Mouse (Mus musculus): ENCODE results near the gene Zfp335.
"Not testable (repeated sequence)": the region's sequence is repeated elsewhere in the genome, so short reads cannot be mapped to it uniquely, and the experiment has no call there.

Gene Zfp335

GRCm38 (mm10) chr2:164866741-164867551 is 44.6 kb downstream of the Zfp335 start:
- peak; percentile 59 for DNase-seq

GRCm38 (mm10) chr2:164864593-164864992 is 47.0 kb downstream of the Zfp335 start:
- no peak for DNase-seq

GRCm38 (mm10) chr2:164863411-164863810 is 48.1 kb downstream of the Zfp335 start:
- not testable (repeated sequence) for DNase-seq

GRCm38 (mm10) chr2:164862179-164862861 is 49.2 kb downstream of the Zfp335 start:
- DNase-seq = no peak

GRCm38 (mm10) chr2:164861094-164861493 is 50.5 kb downstream of the Zfp335 start:
- no peak for DNase-seq

- DNase-seq = no peak
These were observed 51.7 kb downstream of the Zfp335 start for GRCm38 (mm10) chr2:164859640-164860432.

- DNase-seq = no peak
These were observed 52.4 kb downstream of the Zfp335 start for GRCm38 (mm10) chr2:164859155-164859554.

GRCm38 (mm10) chr2:164857842-164858553 is 53.6 kb downstream of the Zfp335 start:
- DNase-seq = no peak

GRCm38 (mm10) chr2:164857101-164857821 is 54.3 kb downstream of the Zfp335 start, which contains the start of gene Pltp:
Gene Pltp, minus strand, starts transcription at chr2:164857711.
- DNase-seq = no peak

- no peak for DNase-seq
These were observed 55.1 kb downstream of the Zfp335 start for GRCm38 (mm10) chr2:164856309-164857100.

- DNase-seq = not testable (repeated sequence)
These were observed 56.0 kb downstream of the Zfp335 start for GRCm38 (mm10) chr2:164855572-164855971.

GRCm38 (mm10) chr2:164850061-164850460 is 61.5 kb downstream of the Zfp335 start:
- DNase-seq = no peak

- DNase-seq = no peak
These were observed 65.8 kb downstream of the Zfp335 start for GRCm38 (mm10) chr2:164845782-164846181.
